Mouse (Mus musculus) intestine, embryonic 14.5 days (tissue): Measurements from ENCODE around the gene Itih3. TPM values are rescaled to one million over a fixed set of nuclear protein-coding genes. Genes with fewer than 3 reads are reported as not detected.

ENCODE experiments used
- ATAC-seq: fragments of 200-750 bp; cut with Nextera tagmentation; replicated peaks from 2 replicates; pipeline ENCODE4 v1.8.0; 2017; ENCODE audit warnings: low read depth, moderate number of reproducible peaks, moderate TSS enrichment, moderate library complexity; ENCODE audit not compliant: low FRiP score, low TSS enrichment
- DNase-seq: peaks from one replicate; pipeline ENCODE4 v3.0.0-alpha.2; 2018; ENCODE audit warnings: low spot score
- H3K27ac ChIP-seq: fragments of 300-500 bp; sonication (generic); 2 replicates; pipeline ENCODE4 v1.5.1; 2014; ENCODE audit warnings: low read depth, mild to moderate bottlenecking, control low read depth
- H3K27me3 ChIP-seq: fragments of 300-500 bp; sonication (generic); replicated peaks from 2 replicates; pipeline ENCODE4 v1.6.1; 2014; ENCODE audit warnings: low read length, control low read depth; ENCODE audit not compliant: control insufficient read depth, insufficient read depth
- H3K36me3 ChIP-seq: fragments of 300-500 bp; sonication (generic); 2 replicates; pipeline ENCODE4 v1.6.1; 2014; ENCODE audit warnings: low read length, control low read depth; ENCODE audit not compliant: control insufficient read depth, insufficient read depth
- H3K4me1 ChIP-seq: fragments of 300-500 bp; sonication (generic); replicated peaks from 2 replicates; pipeline ENCODE4 v1.6.1; 2014; ENCODE audit warnings: low read length, control low read depth, mixed read lengths; ENCODE audit not compliant: control insufficient read depth, insufficient read depth
- H3K4me2 ChIP-seq: fragments of 300-500 bp; sonication (generic); 2 replicates; pipeline ENCODE4 v1.6.1; 2014; ENCODE audit warnings: low read length
- H3K4me3 ChIP-seq: fragments of 300-500 bp; sonication (generic); 2 replicates; pipeline ENCODE4 v1.5.1; 2014; ENCODE audit warnings: low read depth, low read length, control low read depth, mixed read lengths
- H3K9ac ChIP-seq: fragments of 300-500 bp; sonication (generic); 2 replicates; pipeline ENCODE4 v1.6.1; 2014; ENCODE audit warnings: mild to moderate bottlenecking, low read length
- H3K9me3 ChIP-seq: fragments of 300-500 bp; sonication (generic); 2 replicates; pipeline ENCODE4 v1.6.1; 2016; ENCODE audit warnings: low read length, control low read depth; ENCODE audit not compliant: control insufficient read depth
- WGBS: fragments of 180-500 bp; shearing (Covaris S2); extraction: QIAGEN DNeasy Blood & Tissue Kit; methylation state at CpG from one replicate; pipeline ENCODE4 v1.1.7; 2014; 5-methylcytosine and 5-hydroxymethylcytosine counted together
- polyA plus RNA-seq: library from polyadenylated mRNA; unstranded; fragments of >200 nt; fragmentation: Nextera tagmentation; extraction: Ambion mirVana; gene quantifications from 2 replicates; pipeline ENCODE4 v1.2.1, GENCODE M21; 2014

The Itih3 gene
- polyA plus RNA-seq, 1 experiment from 2014 or later: 0.87 TPM

- Histone ChIP-seq H3K9me3 (no peaks in the 10 kb centered on the region), H3K27ac (no peak within 1 kb of the TSS), H3K36me3 (no peaks in the 10 kb centered on the region), H3K9ac (no peak within 1 kb of the TSS), H3K4me1 (no peaks in the 10 kb centered on the region), H3K4me2 (no peak within 1 kb of the TSS), H3K27me3 (no peaks in the 10 kb centered on the region), H3K4me3 (no peak within 1 kb of the TSS)
- ATAC-seq: no peak
- DNase-seq: no peak
- WGBS: 77% methylated on average over 7 of the region's 7 CpGs
These were observed 19.5 kb upstream of the Itih3 start, which contains the start of gene Itih1 for GRCm38 (mm10) chr14:30943038-30943437. Itih1 (minus strand) TSS chr14:30943289.

DNA sequence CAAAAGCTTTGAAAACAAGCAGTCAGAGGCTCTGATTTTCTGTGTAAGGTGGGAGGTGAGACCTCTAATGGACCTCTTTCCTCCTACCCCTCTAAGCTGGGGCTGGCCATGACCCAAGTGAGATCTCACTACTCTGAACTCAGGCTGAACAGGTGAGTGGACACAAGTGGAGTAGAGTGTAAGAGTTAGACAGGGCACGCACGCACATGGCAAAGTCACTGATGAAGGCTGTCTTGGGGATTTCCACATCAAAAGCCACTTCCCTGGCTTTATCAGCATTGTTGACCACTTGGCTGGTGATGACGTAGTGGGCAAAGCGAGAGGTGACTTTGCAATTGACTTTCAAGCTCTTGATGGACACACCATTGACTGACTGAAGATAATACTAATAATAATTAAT, 18.7 kb upstream of the Itih3 start:
- ATAC-seq (no peak), DNase-seq (no peak)
- no peaks in the 10 kb centered on the region for H3K36me3 ChIP-seq
- no peaks in the 10 kb centered on the region for H3K9me3 ChIP-seq
- no peaks in the 10 kb centered on the region for H3K27me3 ChIP-seq
- H3K27ac ChIP-seq: no peak overlapping the region
- no peaks in the 10 kb centered on the region for H3K4me1 ChIP-seq
- H3K9ac ChIP-seq: no peak overlapping the region
- no peak overlapping the region for H3K4me2 ChIP-seq
- H3K4me3 ChIP-seq: no peak overlapping the region
- 92% methylated on average over 4 of the region's 4 CpGs for WGBS

DNA sequence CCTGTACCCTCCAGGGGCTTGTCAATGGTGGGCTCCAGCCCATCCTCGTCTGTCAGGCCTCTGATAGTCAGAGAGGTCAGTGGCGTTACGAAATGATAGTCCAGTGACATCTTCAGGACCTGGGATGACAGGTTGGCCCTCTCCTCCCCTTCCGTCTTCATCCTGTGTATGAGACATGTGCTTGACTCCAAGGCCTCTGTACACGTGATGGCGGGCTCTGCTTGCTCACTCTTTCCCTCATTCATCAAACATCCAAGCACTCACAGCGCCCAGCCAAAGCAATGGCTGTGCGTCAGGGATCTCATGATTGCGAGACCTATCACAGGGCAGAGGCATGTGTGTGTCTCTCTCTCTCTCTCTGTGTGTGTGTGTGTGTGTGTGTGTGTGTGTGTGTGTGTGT, 9.8 kb upstream of the Itih3 start:
- Histone ChIP-seq H3K9ac (no peak overlapping the region), H3K27me3 (no peaks in the 10 kb centered on the region), H3K27ac (no peak overlapping the region), H3K36me3 (no peaks in the 10 kb centered on the region), H3K4me1 (no peaks in the 10 kb centered on the region), H3K4me3 (no peak overlapping the region), H3K4me2 (no peak overlapping the region), H3K9me3 (no peaks in the 10 kb centered on the region)
- no peak for ATAC-seq
- 82% methylated on average over 9 of the region's 9 CpGs for WGBS
- DNase-seq: no peak

- H3K4me3 ChIP-seq: no peak overlapping the region
- 84% methylated on average over 4 of the region's 4 CpGs for WGBS
- no peaks in the 10 kb centered on the region for H3K27me3 ChIP-seq
- no peaks in the 10 kb centered on the region for H3K36me3 ChIP-seq
- no peak overlapping the region for H3K4me2 ChIP-seq
- DNase-seq (no peak), ATAC-seq (no peak)
- no peaks in the 10 kb centered on the region for H3K9me3 ChIP-seq
- no peaks in the 10 kb centered on the region for H3K4me1 ChIP-seq
- no peak overlapping the region for H3K27ac ChIP-seq
- no peak overlapping the region for H3K9ac ChIP-seq
These were observed 6.8 kb upstream of the Itih3 start for GRCm38 (mm10) chr14:30930386-30930785.

DNA sequence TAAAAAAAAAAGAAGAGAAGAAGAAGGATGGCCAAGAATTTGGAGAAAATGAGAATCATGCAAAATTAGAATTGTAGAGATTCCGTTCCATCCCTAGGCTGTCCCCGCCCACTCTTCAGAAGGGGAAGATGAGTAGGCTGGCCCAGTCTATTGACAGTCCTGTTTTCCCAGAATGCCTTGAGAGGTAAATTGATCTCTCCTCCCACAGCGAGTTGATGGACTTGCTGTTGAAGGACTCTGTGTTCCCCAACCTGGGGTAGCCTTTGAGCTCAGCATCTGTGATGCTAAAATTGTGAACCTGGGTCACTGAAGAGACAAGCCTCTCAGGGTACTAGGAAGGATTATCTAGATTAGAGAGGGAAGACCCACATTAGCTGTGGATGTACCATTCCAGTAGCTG, 1.9 kb upstream of the Itih3 start:
- DNase-seq (no peak), ATAC-seq (no peak)
- Histone ChIP-seq H3K36me3 (no peaks in the 10 kb centered on the region), H3K27me3 (no peaks in the 10 kb centered on the region), H3K9me3 (no peaks in the 10 kb centered on the region), H3K27ac (no peak overlapping the region), H3K4me2 (no peak overlapping the region), H3K9ac (no peak overlapping the region), H3K4me3 (no peak overlapping the region), H3K4me1 (no peaks in the 10 kb centered on the region)
- 89% methylated on average over 3 of the region's 3 CpGs for WGBS

GRCm38 (mm10) chr14:30922053-30922670, 1.4 kb downstream of the Itih3 start:
- no peaks in the 10 kb centered on the region for H3K9me3 ChIP-seq
- DNase-seq: no peak
- no peak overlapping the region for H3K4me3 ChIP-seq
- no peaks in the 10 kb centered on the region for H3K27me3 ChIP-seq
- WGBS: 59% methylated on average over 8 of the region's 8 CpGs
- no peak for ATAC-seq
- H3K9ac ChIP-seq: no peak overlapping the region
- H3K27ac ChIP-seq: no peak overlapping the region
- H3K4me1 ChIP-seq: no peaks in the 10 kb centered on the region
- H3K36me3 ChIP-seq: no peaks in the 10 kb centered on the region
- H3K4me2 ChIP-seq: no peak overlapping the region

DNA sequence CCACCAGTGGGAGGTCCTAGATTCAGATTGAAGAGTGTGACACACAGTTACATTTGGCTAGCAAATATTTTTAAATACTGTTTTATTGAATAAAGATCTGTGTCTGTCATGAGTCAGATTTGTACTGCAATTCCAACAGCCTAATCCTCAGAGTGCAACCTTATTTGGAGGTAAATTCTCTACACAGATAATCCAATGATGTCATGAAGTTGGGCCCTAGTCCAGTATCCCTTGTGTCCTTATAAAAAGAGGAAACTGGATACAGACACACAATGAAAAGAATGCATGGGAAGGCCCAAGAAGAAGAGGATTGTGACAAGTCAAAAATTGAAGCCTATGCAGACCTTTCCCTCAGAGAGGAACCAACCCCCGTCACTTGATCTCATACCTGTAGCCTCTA, 7.0 kb downstream of the Itih3 start:
- no peaks in the 10 kb centered on the region for H3K27me3 ChIP-seq
- no peaks in the 10 kb centered on the region for H3K36me3 ChIP-seq
- H3K4me3 ChIP-seq: no peak overlapping the region
- no peak overlapping the region for H3K4me2 ChIP-seq
- no peak overlapping the region; the same call in 1 of the 2 replicates for H3K27ac ChIP-seq
- ATAC-seq: no peak
- no peaks in the 10 kb centered on the region for H3K4me1 ChIP-seq
- no peak overlapping the region for H3K9ac ChIP-seq
- WGBS: 76% methylated on average over 1 of the region's 1 CpGs
- H3K9me3 ChIP-seq: no peaks in the 10 kb centered on the region
- DNase-seq: no peak

- Histone ChIP-seq H3K4me3 (no peak overlapping the region), H3K4me2 (no peak overlapping the region), H3K36me3 (no peaks in the 10 kb centered on the region), H3K9me3 (no peaks in the 10 kb centered on the region), H3K27ac (no peak overlapping the region), H3K27me3 (no peaks in the 10 kb centered on the region), H3K9ac (no peak overlapping the region), H3K4me1 (no peaks in the 10 kb centered on the region)
- DNase-seq (no peak), ATAC-seq (no peak)
- 88% methylated on average over 5 of the region's 5 CpGs for WGBS
These were observed 10.2 kb downstream of the Itih3 start for GRCm38 (mm10) chr14:30913404-30913803.

DNA sequence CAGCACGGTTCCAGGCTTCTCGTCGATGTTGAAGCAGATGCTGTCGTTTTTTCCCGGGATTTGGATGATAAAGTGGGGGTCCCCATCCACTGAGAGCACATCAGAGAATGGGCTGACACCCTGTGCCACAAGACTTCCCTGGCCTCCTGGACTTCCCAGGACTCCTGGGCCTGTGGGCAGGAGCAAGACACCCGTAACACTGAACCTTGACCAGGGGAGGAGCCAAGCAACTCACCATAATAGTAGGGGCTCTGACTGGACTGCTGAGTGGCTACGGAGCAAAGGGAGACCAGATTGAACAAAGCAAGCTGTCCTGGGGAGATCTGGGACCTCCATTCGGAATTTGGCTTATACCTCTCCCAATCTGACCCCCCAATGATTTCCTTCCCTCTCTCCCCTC, 10.9 kb downstream of the Itih3 start:
- H3K9me3 ChIP-seq: no peaks in the 10 kb centered on the region
- 76% methylated on average over 8 of the region's 8 CpGs for WGBS
- no peaks in the 10 kb centered on the region for H3K4me1 ChIP-seq
- ATAC-seq: no peak
- no peaks in the 10 kb centered on the region for H3K27me3 ChIP-seq
- H3K36me3 ChIP-seq: no peaks in the 10 kb centered on the region
- DNase-seq: no peak
- H3K4me3 ChIP-seq: no peak overlapping the region
- no peak overlapping the region for H3K9ac ChIP-seq
- no peak overlapping the region for H3K27ac ChIP-seq
- no peak overlapping the region for H3K4me2 ChIP-seq
